Mouse (Mus musculus) gastrocnemius, adult 18-20 months (tissue): ENCODE results near the gene Arhgap27. TPM values are rescaled to one million over a fixed set of nuclear protein-coding genes. Genes with fewer than 3 reads are reported as not detected.
"Not testable (repeated sequence)": the region's sequence is repeated elsewhere in the genome, so short reads cannot be mapped to it uniquely, and the experiment has no call there.

Source experiments
- DNase-seq: peaks from one replicate; pipeline ENCODE4 v3.0.0; 2021; ENCODE audit warnings: low spot score
- total RNA-seq, 2 experiments: library from RNA; stranded (reverse); gene quantifications; 2 replicates each; pipeline ENCODE4 v1.2.3; 2021

Arhgap27 gene
- total RNA-seq, 2 experiments from 2014 or later = 6.1 to 6.8 TPM

GRCm38 (mm10) chr11:103307910-103308309, 55.6 kb downstream of the Arhgap27 start:
- DNase-seq = peak; percentile 69

- no peak for DNase-seq
Measured at GRCm38 (mm10) chr11:103304525-103304924, 59.0 kb downstream of the Arhgap27 start.

GRCm38 (mm10) chr11:103294772-103295171, 68.7 kb downstream of the Arhgap27 start:
- DNase-seq = no peak

GRCm38 (mm10) chr11:103294066-103294465, 69.4 kb downstream of the Arhgap27 start:
- peak; percentile 50 for DNase-seq

- no peak for DNase-seq
Measured at GRCm38 (mm10) chr11:103292890-103293287, 70.6 kb downstream of the Arhgap27 start.

GRCm38 (mm10) chr11:103292152-103292889, 71.2 kb downstream of the Arhgap27 start:
- peak; percentile 89 for DNase-seq

- DNase-seq = not testable (repeated sequence)
Measured at GRCm38 (mm10) chr11:103290841-103291240, 72.7 kb downstream of the Arhgap27 start.

GRCm38 (mm10) chr11:103288291-103288963, 75.1 kb downstream of the Arhgap27 start:
- peak; percentile 54 for DNase-seq

GRCm38 (mm10) chr11:103286910-103287309, 76.6 kb downstream of the Arhgap27 start:
- DNase-seq = no peak

GRCm38 (mm10) chr11:103285951-103286350, 77.5 kb downstream of the Arhgap27 start:
- DNase-seq = no peak

- no peak for DNase-seq
Measured at GRCm38 (mm10) chr11:103285276-103285675, 78.2 kb downstream of the Arhgap27 start.

GRCm38 (mm10) chr11:103281784-103282183, 81.7 kb downstream of the Arhgap27 start:
- peak; percentile 32 for DNase-seq

Other genes starting within 250 kb of the Arhgap27 start
- 10 to 100 TPM; 23.3 to 23.6 TPM for gene Hexim1, start 247.5 kb downstream of the Arhgap27 start, total RNA-seq
- 1 to 10 TPM; 3.3 to 4.4 TPM for gene Hexim2, start 231.3 kb downstream of the Arhgap27 start, total RNA-seq
- 1 to 10 TPM; 5.1 to 8.1 TPM for gene Fmnl1, start 192.6 kb downstream of the Arhgap27 start, total RNA-seq
- not detected for gene 1700023F06Rik, start 155.1 kb downstream of the Arhgap27 start, total RNA-seq
- not detected for gene Spata32, start 145.3 kb downstream of the Arhgap27 start, total RNA-seq
- gene Map3k14, start 96.2 kb downstream of the Arhgap27 start, total RNA-seq = 1 to 10 TPM; 3.2 to 4.0 TPM
- 10 to 100 TPM; 14.8 to 16.4 TPM for gene Plekhm1, start 49.0 kb upstream of the Arhgap27 start, total RNA-seq
- gene Lrrc37a, start 140.9 kb upstream of the Arhgap27 start, total RNA-seq = not detected